Mouse (Mus musculus) A20 (cell line): ENCODE measurements at regions not wholly inside any gene's neighbourhood (a gene's known extent, or its start where the extent isn't known, plus 50 kb on each side); places are given as distances from the start of the nearest gene placed in this dataset.

Experiments
- DNase-seq: peaks from one replicate; pipeline ENCODE4 v3.0.0-alpha.2; 2011; ENCODE audit warnings: low read depth, low spot score

- DNase-seq, result no peak
These were observed 190.8 kb downstream of the Pfkfb3 start for GRCm38 (mm10) chr2:11363061-11363464.

DNA sequence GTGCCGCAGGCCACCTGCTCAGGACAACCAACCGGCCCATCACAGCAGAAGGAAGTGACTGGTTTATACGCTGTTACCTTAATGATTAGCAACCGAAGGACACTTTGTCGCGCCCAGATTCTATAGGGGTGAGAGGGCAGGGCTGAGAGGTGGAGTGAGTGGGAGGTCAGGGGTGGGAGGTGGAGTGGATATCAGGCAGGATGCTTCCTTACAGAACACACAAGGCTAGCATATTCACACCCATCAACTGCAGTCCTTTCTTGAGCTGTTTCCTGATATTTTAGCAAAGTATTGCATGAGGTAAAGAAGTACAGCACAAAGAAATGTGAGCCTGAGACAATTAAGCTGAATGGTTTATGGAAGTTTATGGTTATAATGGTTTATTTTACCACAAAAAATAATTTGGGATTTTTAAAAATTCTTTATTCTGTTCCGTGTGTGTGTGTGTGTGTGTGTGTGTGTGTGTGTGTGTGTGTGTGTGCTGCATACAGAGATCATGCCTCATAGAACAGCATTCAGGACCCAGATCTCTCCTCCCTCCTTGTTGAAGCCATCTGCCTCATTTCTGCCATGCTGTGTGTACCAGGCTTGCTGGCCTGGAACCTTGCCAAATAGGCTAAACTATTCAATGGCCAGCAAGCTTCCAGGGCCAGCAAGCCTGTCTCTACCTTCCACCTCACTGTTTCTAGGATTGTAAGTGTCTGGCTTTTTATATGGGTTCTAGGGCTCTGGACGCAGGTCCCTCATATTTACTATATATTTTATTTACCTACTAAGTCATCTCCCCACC lies 190.5 kb downstream of the Prkcq start:
- no peak for DNase-seq

DNA sequence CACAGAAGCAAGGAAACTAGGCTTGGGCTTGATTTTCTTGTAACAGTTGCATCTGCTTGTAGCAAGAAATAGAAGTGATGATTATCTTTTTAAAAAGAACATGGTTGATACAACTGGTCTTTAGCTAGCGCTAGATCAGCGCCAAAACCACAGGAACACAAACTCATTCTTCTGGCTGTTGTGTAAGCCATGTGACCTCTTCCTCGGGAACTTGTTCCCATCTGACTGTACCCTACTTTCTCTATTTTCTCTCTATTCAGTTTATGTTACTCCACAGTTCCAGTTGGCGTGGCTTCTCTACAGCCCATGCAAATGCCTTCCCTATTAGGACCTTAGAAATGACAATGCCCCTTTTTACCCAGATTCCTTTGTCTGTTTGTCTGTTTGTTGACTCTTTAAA lies 187.4 kb downstream of the Prkcq start:
- DNase-seq, result no peak

- DNase-seq, result no peak
These were observed 184.8 kb downstream of the Prkcq start for GRCm38 (mm10) chr2:11356714-11357113.

- no peak for DNase-seq
These were observed 183.7 kb downstream of the Prkcq start for GRCm38 (mm10) chr2:11355594-11355993.
